Mouse (Mus musculus) activated CD4-positive, CD25-positive, alpha-beta regulatory T cell, adult 4 months (primary cell): ENCODE results near the gene Capn6. TPM values are rescaled to one million over a fixed set of nuclear protein-coding genes. Genes with fewer than 3 reads are reported as not detected.

Experiments used
- ATAC-seq: one replicate; pipeline ENCODE4 v1.8.0; 2017
- polyA plus RNA-seq, 2 experiments: library from polyadenylated mRNA; unstranded; fragments of 100-300 nt; shearing (Covaris generic); gene quantifications; one replicate each; pipeline ENCODE4 v1.2.1; 2017

Capn6 gene
- polyA plus RNA-seq = not detected

DNA sequence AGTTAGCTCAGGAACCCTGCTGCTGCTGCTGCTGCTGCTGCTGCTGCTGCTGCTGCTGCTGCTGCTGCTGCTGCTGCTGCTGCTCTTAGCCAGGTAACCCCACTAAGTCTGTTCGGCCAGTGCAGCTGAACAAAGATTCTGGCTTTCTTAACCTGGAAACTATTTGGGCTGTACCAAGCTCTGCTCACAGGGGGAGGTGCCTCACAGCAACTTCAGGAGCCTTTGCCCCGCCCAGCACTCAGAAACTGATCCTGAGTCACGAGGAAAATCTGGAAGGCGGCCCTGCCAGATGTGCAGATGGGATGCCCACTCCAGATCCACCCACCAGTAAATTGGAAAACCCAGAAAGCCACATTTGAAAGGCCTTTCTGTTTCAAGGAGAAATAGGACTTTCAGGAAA lies at the start of gene Capn6:
TSS of gene Capn6 (minus strand) at position 203 of the 400 bp plus-strand sequence.
- no peak for ATAC-seq

DNA sequence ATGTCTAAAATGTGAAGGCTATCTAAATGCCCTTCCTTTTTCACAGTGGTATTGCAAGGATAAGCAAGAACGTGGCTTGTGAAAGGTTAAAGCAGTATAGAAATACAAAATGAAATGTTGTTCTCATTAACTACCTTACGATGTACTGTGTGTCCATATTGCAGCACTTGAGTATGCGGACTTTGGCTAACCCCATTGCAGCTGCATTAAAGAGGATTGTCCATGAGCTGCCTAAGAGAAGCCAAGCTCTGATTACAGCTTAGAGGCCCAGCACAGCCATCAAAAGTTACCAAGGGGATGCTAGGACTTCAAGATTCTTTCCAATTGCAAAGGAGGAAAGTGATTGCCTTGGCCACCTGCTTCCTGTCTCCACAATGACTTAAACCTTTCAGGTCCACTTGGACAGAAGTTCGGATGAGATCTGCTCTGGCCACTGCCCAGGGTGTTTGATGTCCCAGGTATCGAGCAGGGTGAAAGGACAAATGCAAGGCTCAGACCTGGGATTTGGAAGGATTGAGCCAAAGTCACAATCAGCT lies 40.0 kb upstream of the Capn6 start:
- no peak for ATAC-seq

DNA sequence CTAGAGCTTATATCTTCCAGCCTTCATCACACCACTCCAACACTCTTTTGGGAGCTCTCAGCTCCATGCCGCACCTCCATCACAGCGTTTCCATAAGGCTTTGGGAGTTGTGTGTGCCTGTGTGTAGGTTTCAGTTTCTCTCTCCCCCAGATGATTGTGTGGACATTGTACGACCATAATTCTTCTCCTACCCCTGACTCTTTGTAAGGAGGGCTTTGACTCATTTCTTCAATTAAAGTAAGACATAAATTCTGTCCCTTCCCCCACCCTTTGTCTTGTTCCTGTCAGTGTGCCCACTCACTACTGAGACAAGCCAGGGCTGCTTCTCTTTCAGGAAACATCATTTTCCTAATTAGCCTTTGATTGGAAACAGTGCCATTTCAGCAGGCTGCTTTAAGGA lies 24.1 kb upstream of the Capn6 start:
- no peak for ATAC-seq

DNA sequence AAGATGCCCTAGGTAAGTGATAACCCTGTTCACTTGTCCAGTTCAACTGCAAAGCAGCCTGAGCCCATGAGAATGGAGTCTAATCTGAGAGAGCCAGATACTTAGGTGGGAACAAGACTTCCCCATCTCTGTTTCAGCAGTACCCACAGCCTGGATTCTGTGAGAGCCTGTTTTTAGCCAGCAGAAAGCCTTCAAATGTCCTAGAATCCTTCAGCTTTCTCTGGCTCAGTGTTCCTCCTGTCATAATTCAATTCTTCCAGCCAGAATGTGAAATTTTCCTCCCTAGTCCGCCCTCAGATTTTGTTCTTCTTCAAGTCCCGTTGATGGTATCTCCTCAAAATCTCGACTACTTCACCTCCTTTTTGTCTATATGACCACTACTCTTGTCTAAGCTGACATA lies 22.8 kb upstream of the Capn6 start:
- no peak for ATAC-seq

DNA sequence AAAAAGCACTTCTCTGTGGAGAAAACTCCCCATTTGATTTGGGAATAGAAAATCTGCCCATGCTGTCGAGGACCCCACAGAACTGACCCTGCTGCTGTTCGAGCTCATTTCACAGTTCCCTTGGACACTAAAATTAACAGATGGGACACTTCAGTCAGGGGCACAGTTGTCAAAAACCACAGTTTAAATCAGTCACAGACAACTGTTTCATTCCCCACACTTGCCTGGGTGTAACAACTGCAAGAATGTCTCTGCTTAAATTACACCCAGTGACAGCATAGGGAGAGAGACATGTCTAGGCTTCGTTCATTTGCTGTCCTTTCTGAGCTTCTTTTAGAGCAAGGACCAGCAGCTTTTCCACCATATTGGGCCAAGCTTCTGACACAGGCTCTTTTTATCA lies 19.4 kb upstream of the Capn6 start:
- no peak for ATAC-seq

DNA sequence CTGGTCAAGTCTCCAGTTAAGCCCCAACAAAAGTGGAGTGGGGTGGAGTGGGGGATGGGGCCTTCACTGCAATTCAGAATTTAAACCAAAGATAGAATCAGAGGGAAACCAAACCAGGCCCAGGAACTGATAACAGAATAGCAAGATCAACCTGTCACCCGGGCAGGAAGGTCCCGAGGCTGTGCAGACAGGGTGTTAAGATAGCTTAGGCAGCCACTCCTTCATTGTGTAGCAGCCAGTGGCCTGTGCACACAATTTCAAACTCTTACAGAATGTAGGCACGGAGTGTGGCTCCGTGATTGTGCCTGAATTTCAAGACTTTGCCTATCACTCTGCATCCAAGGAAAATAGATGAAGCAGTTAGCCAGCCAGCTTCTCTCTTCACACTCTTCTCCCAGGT lies 693 bp downstream of the Capn6 start:
- no peak for ATAC-seq

DNA sequence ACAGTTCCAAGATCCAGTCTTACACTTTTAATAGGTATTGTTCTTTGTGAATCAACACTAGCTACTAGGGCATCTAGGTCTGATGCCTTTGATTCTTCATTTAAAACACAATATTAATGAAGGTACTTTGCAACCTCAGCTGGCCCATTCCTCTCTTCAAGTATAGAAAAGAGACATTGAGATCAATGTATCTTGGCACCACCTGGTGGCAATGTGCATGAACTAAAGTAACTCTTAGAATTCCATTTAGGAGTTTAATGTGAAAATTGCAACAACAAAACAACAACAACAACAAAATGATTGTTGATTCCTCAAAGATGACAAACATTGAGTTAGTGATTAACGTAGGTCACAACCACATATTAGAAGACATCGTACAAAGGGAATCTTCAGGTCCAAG lies 8.3 kb downstream of the Capn6 start:
- ATAC-seq = no peak

DNA sequence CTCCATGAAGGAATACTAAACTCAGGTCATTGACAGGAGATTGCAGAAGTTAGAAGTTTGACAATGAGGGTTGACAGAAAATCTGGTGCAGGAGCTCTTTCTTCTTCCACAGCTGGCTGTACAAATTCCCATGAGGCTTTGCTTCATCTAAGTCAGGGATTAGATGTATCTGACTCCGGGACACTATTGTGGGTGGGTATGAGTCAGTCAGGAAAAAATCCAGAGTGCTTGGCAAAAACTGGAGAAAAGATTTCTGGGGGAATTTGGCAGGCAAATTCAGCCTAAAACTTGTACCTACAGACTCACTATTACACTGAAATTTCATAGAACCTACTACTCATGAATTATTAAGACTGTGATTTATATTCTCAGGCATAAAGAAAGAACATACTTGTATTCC lies 11.3 kb downstream of the Capn6 start:
- no peak for ATAC-seq

DNA sequence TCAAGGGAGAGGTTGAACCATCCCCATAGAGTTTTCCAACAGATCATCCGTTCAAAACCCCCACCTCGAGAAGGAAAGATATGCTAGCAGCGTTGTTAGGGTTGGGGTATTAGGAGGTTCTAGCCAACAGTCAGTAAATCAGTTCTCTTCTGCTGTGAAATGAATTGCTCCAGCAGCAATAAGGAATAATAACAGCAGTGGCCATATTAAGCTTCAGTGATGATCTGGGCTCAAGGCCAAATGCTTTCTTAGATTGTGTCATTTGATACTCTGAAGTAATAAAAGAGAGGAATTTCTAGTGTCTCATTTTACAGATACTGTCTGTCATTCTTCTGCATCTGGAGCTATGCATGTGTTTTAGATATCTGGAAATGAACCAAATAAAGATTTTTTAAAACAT lies 64.7 kb downstream of the Capn6 start:
- ATAC-seq = no peak

Other genes with a start within 250 kb of the Capn6 start
- not detected for gene Dcx, start 105.9 kb upstream of the Capn6 start, polyA plus RNA-seq